ENCODE assay signal across 16 mouse cellular contexts in genomic region chr5:77181508-77181907, GRCm38 (mm10). TPM values are rescaled to one million over a fixed set of nuclear protein-coding genes. Genes with fewer than 3 reads are reported as not detected.
DNase-seq lines count a peak whose midpoint lies in the region; ATAC-seq and TF ChIP-seq lines count a peak whose summit lies in the region.
"Had no signal": no experiment of that assay in that cellular context is flagged by ENCODE, and none has a peak within 500 bp of the region (broad histone marks: within the 10 kb centered on the region; RNA-seq: fewer than 3 reads in every experiment).

No protein-coding gene starts in this region.

- H3K9me3 ChIP-seq in heart, embryonic 12.5 days (replicated peaks), result 0 out of 2 replicates have a peak, but pooled peaks cover under 1% of the 10 kb centered on the region
- no peaks in the 10 kb centered on the region for H3K9me3 ChIP-seq in heart, embryonic 16.5 days (replicated peaks; ENCODE audit: control insufficient read depth, low read length)
- no peaks in the 10 kb centered on the region for H3K9me3 ChIP-seq in stomach, embryonic 14.5 days (ENCODE audit: control insufficient read depth, low read depth, low read length)
- H3K9me3 ChIP-seq: G1E; midbrain, embryonic 13.5 days had no signal

- no peaks in the 10 kb centered on the region for H3K27me3 ChIP-seq in heart, embryonic 12.5 days (replicated peaks)
- no peaks in the 10 kb centered on the region for H3K27me3 ChIP-seq in heart, embryonic 16.5 days (ENCODE audit: control insufficient read depth, insufficient read depth, low read length)
- H3K27me3 ChIP-seq in stomach, embryonic 14.5 days (ENCODE audit: control insufficient read depth, insufficient read depth, low read length), result no peaks in the 10 kb centered on the region
- H3K27me3 ChIP-seq: midbrain, embryonic 13.5 days had no signal

- no peak for TF ChIP-seq CTCF in layer of hippocampus, adult 2 months (conservative IDR thresholded peaks at IDR 0.05)

- ATAC-seq in heart, embryonic 12.5 days (ENCODE audit: insufficient number of reproducible peaks, low FRiP score), result no peak
- ATAC-seq in heart, embryonic 16.5 days (replicated peaks; ENCODE audit: extremely low read depth, insufficient read depth, low FRiP score), result peak; percentile 63
- ATAC-seq in stomach, embryonic 14.5 days (ENCODE audit: insufficient number of reproducible peaks, insufficient read depth, low FRiP score, low read depth), result peak; percentile 49; the same call in 1 of the 2 replicates
- ATAC-seq: midbrain, embryonic 13.5 days had no signal

- no peaks in the 10 kb centered on the region for H3K36me3 ChIP-seq in heart, embryonic 12.5 days
- H3K36me3 ChIP-seq in heart, embryonic 16.5 days (ENCODE audit: control insufficient read depth, insufficient read depth), result no peaks in the 10 kb centered on the region
- no peaks in the 10 kb centered on the region for H3K36me3 ChIP-seq in stomach, embryonic 14.5 days (ENCODE audit: control insufficient read depth, insufficient read depth, low read length)
- H3K36me3 ChIP-seq: G1E; midbrain, embryonic 13.5 days had no signal

- DNase-seq in heart, adult 11 months, result peak; percentile 98
- peak; percentile 78 for DNase-seq in gastrocnemius, adult 18-20 months (ENCODE audit: low spot score)
- DNase-seq in liver, result no peak
- no peak for DNase-seq in layer of hippocampus, adult 2 months (ENCODE audit: low spot score in 2 of 2)
- DNase-seq in neural tube, embryonic 10.5 days (ENCODE audit: extremely low spot score, low spot score), result no peak
- DNase-seq: cerebellum, adult 18-20 months; kidney, adult 18-20 months; lung, postnatal 36 days; thymus, adult 18-20 months had no signal

- peaks cover 7% of the 10 kb centered on the region; the same call in 1 of the 2 replicates for H3K4me1 ChIP-seq in heart, embryonic 12.5 days (replicated peaks)
- H3K4me1 ChIP-seq in heart, embryonic 16.5 days (ENCODE audit: control insufficient read depth, insufficient read depth, low read length), result no peaks in the 10 kb centered on the region
- H3K4me1 ChIP-seq in stomach, embryonic 14.5 days (ENCODE audit: control insufficient read depth, insufficient read depth, low read length), result no peaks in the 10 kb centered on the region
- H3K4me1 ChIP-seq: midbrain, embryonic 13.5 days had no signal

- no peak overlapping the region for H3K9ac ChIP-seq in heart, embryonic 12.5 days
- no peak overlapping the region for H3K9ac ChIP-seq in heart, embryonic 16.5 days (ENCODE audit: low read length)
- H3K9ac ChIP-seq in stomach, embryonic 14.5 days (replicated peaks; ENCODE audit: low read depth, low read length), result no peak overlapping the region
- H3K9ac ChIP-seq: liver, embryonic 14.5 days; midbrain, embryonic 13.5 days had no signal

- no peak overlapping the region for H3K4me2 ChIP-seq in heart, embryonic 12.5 days
- no peak overlapping the region for H3K4me2 ChIP-seq in heart, embryonic 16.5 days (ENCODE audit: low read depth, low read length)
- H3K4me2 ChIP-seq in stomach, embryonic 14.5 days (replicated peaks; ENCODE audit: low read depth, low read length), result no peak overlapping the region
- H3K4me2 ChIP-seq: midbrain, embryonic 13.5 days had no signal

- 75% methylated on average over 7 of the region's 7 CpGs for WGBS in heart, embryonic 12.5 days
- 68% methylated on average over 7 of the region's 7 CpGs for WGBS in heart, embryonic 16.5 days
- 70% methylated on average over 7 of the region's 7 CpGs for WGBS in stomach, embryonic 14.5 days

- H3K4me3 ChIP-seq in heart, embryonic 12.5 days, result no peak overlapping the region
- H3K4me3 ChIP-seq in heart, embryonic 16.5 days (ENCODE audit: low read length), result no peak overlapping the region
- no peak overlapping the region for H3K4me3 ChIP-seq in stomach, embryonic 14.5 days (ENCODE audit: low read depth, low read length)
- H3K4me3 ChIP-seq in layer of hippocampus, adult 2 months, result no peak overlapping the region
- H3K4me3 ChIP-seq: midbrain, embryonic 13.5 days had no signal

- H3K27ac ChIP-seq in heart, embryonic 12.5 days (ENCODE audit: poor library complexity, severe bottlenecking), result no peak overlapping the region
- no peak overlapping the region for H3K27ac ChIP-seq in heart, embryonic 16.5 days (ENCODE audit: low read length)
- H3K27ac ChIP-seq in stomach, embryonic 14.5 days (ENCODE audit: low read length), result no peak overlapping the region
- H3K27ac ChIP-seq in layer of hippocampus, adult 2 months, result no peak overlapping the region
- H3K27ac ChIP-seq: liver, embryonic 14.5 days; midbrain, embryonic 13.5 days had no signal

RNA-seq across cellular contexts. Expression of gene Spink2, which starts 29.8 kb away (rescaled TPM):
- polyA plus RNA-seq in heart, embryonic 12.5 days (2016; fragmentation: Nextera tagmentation; extraction: Ambion mirVana), result 7.3 and 7.9 TPM in 2 replicates
- not detected for total RNA-seq in gastrocnemius, adult 18-20 months (2021)
- polyA plus RNA-seq in heart, embryonic 16.5 days (2015; fragmentation: Nextera tagmentation; extraction: Ambion mirVana), result 2.4 and 2.6 TPM in 2 replicates
- 0.43 and 0.88 TPM in 2 replicates for polyA plus RNA-seq in stomach, embryonic 14.5 days (2014; fragmentation: Nextera tagmentation; extraction: Ambion mirVana)
- not detected for total RNA-seq in layer of hippocampus, adult 2 months (2021)
- total RNA-seq: G1E had no signal
- polyA plus RNA-seq: G1E; small intestine, adult 2 months had no signal

Comparison
In these comparisons a context has a peak if more than half of its experiments do, and no peak if none do; other contexts are left out.
1. DNase-seq: peak in heart, adult 11 months (single experiment) and gastrocnemius, adult 18-20 months (single experiment); none in liver (single experiment), layer of hippocampus, adult 2 months (0 of 2) and neural tube, embryonic 10.5 days (single experiment).